Mouse (Mus musculus): ENCODE results near the gene Acad11.
A peak's percentile ranks its signal among the peaks of the same experiment; 100 is the strongest.

The Acad11 gene

DNA sequence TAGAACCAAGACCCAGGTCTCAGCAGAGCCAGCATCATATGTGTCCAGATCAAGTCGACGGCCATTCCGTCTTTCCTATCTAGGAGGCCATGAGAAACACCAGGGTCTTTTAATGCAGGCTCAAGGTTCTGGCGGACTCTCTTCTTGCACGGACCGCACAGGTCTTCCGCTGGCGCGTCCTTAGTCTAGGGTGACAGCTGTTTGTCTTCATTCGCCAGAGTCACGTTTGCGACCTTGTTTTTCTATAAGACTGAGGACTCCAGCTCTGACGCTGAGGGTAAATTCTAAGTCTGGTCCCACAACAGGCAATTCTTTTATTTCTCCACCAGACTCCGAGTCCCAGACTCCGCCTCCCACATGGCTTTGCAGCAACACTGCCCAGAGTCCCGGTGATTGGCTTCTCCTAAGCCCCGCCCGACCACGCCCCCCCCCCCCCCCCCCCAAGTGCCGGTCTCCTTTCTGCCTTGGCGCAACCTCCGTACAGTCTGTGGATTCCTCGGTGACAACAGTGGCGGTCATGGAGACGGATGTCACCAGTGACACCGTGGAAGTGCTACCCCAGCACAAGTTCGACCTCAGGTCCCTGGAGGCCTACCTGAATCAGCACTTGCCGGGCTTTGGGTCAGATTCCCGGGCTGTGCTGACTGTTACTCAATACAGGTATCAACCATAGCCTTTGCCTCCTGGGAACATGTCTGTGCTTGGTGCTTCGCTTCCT lies at the start of gene Acad11:
Gene Acad11, plus strand, starts transcription at position 134 of the 718 bp plus-strand sequence.
- peak; percentile 92 for DNase-seq (ENCODE audit: low read depth, low spot score)

DNA sequence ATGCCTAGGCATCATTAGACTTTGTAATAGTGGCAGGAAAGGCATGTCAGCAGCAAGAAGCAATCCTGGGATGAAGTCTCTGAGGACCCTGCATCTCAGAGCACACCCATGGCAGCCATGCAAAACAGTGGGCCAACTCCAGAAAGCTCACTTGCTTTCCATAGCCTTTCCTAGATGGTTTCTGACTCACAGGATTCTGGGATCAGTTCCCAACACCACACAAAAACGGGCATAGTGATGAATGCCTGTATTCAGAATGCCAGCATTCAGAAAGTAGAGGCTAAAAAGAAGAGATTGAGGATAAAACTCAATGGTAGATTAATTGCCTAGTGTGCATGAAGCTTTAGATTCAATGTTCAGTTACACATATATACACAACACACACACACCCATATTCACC lies 48.7 kb upstream of the Acad11 start:
- no peak for DNase-seq (ENCODE audit: low read depth, low spot score)

DNA sequence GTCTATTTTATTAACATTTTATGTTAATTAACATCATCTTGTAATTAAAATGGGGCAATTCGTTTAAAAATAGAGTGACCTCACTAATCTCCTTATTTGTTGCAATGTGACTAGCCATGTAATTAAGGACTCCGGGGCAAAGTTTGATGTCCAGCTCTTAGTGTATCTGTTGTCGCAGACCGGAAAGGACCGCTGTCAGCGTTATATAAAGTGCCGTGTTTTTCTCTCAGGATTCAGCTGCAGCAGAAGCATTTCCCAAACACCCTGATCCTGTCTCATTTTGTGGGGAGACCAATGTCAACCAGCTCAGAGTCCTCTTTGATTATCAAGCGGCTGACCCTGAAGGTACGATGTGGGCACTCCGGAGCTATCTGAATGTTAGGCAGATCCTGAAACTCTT lies 42.2 kb upstream of the Acad11 start:
- no peak for DNase-seq (ENCODE audit: low read depth, low spot score)

DNA sequence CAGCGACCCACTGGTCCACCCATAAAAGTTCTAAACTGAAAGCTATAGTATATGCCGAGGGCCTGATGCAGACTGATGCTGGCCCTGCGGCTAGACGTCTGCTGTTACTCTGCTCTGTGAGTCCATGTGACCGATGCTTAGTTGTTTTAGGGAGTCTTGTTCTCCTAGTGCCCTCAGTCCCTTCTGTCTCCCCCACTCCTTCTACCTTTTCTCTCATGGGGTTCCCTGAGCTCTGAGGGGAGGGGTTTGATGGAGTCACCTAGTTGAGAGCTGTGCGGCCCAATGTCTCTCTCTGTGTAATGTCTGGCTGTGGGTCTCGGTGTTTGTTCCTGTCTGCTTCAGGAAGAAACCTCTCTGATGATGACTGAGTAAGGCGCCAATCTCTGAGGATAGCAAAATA lies 36.0 kb upstream of the Acad11 start:
- DNase-seq (ENCODE audit: low read depth, low spot score) = no peak

DNA sequence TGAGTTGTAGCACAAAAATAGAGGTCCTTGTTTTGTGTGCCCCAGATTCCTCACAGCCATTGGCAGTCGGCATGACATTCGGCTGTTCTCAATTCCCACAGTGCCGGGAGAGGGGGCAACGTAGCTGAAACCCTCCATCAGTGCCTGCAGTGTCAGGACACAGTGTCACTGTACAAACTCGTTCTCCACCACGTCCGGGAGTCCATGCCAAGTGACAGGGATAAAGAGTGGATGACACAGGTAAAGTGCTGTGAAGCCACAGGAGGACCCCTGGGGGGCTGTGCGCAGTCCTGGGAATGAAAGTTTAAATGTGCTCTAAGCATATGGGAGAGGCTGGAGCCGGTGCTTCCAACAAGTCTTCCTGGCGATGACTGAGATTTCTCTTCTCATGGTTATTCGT lies 33.3 kb upstream of the Acad11 start:
- no peak for DNase-seq (ENCODE audit: low read depth, low spot score)

DNA sequence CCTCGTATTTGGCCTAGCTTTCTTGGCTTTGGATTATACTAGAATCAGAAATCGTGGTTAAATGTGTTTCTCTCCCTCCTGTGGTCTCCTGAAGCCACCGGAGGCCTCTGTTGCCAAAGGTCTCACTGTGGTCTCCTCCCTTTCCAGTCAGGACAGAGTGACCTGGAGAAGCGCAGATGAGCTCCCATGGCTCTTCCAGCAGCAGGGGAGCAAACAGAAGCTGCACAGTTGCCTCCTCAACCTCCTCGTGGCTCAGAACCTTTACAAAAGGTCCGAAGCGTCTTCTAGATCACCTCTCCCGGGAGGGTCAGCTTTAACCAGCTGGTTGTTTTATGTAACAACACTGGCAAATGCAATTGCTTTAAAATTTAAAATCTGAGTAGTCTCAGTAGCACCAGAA lies 28.9 kb upstream of the Acad11 start:
- no peak for DNase-seq (ENCODE audit: low read depth, low spot score)

DNA sequence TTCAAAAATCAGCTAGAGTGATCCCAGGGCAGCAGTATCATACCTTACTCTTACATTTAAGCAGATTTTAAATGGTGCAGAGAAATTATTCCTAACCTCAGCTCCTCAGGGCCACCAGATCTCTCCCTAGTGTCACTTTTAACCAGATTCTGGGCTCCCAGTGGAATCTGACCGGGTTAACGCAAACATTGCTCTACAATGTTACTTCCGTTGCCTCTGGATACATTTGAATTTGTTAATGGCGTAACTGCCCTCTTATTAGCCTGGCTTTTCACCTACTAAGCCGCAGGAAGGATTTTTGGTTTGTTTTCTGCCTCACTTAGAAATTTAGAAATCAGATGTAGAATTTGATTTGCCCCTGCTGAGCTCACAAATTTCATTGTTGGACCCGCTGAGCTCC lies 28.5 kb upstream of the Acad11 start:
- no peak for DNase-seq (ENCODE audit: low read depth, low spot score)

DNA sequence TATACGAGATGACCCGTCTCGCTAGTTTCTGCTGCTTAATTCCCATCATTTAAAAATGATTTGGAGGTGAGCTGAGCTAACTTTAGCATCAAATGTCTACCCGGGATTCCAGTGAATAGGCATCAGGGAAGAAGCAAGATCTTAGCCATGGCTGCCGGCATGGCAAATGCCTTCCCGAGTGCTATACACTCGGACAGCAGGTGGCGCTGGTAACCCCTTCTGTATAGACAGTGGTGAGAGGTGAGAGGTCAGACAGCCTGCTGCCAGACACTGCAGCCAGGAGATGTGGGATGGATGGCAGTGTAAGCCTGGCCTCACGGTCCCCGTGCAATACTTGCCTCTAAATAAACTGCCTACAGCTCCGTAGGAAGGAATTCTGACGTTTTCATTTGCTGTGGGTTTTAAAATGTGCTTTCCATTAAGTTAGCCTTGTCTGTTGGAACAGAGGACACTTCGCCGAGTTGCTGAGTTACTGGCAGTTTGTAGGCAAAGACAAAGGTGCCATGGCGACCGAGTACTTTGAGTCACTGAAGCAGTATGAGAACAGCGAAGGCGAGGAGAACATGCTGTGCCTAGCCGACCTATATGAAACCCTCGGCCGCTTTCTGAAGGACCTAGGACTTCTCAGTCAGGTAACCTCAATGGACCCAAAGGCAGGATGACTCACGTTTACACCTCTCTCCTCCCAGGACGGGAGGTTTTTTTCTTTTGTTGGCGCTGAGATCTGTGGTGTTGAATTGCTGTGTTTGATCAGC lies 27.7 kb upstream of the Acad11 start:
- DNase-seq (ENCODE audit: low read depth, low spot score) = peak; percentile 63

DNA sequence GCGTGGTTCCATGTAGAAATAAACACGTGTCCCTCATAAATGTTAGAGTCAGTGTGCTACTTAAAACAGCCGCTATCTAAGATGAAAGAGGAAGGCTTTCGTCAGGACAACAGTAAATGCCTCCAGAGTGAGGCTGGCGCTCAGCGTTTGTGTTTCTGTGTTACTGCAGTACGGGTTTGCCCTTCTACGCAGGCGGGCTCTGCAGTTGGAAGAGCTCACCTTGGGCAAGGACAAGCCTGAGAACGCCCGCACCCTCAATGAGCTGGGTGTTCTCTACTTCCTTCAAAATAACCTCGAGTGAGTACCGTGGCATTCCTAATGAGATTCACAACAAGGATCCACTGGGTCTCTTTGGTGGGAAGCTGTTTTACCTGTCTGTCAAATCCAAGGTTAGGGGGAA lies 24.9 kb upstream of the Acad11 start:
- no peak for DNase-seq (ENCODE audit: low read depth, low spot score)

DNA sequence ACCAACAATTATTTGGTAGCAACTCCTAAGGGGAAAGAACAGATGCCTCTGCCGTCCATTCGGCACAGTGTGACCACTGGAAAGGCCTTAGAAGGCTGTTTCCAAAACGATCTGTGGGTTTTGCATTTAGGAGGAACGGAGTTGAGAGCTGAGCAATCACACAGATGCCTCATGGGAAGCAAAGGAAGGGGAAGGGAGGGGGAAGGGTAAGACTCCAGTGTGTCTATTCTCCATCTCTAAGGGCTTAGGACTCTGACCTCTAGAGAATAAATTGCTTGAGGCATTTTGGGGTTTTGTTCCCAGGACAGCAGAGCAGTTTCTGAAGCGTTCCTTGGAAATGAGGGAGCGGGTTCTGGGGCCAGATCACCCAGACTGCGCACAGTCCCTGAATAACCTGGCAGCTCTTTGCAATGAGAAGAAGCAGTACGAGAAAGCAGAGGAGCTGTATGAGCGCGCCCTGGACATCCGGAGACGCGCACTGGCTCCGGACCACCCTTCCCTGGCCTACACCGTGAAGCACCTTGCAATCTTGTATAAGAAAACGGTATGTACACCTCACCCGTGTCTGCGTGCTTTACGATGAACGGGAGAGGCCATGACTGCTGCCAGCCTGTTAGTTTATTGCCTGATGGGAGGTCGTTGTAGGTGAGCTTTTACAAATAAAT lies 24.0 kb upstream of the Acad11 start:
- no peak for DNase-seq (ENCODE audit: low read depth, low spot score)

DNA sequence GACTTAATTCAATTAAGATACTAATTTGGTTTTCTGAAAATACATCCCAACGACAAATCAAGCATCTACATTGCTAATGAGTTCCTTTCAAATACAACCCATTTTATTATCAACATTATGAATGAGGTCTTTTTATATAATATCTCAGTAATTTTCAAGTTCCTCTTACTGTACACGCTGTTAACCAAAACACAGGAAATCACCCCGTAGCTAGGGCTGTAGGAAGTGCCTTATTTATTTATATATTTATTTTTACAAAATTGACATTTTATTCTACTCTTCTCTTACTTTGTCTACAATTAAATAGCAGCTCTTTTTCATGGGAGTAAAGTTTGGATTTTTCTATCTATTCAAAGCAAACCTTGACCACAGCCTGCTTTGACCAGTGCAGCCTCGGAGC lies 23.4 kb upstream of the Acad11 start:
- no peak for DNase-seq (ENCODE audit: low read depth, low spot score)

DNA sequence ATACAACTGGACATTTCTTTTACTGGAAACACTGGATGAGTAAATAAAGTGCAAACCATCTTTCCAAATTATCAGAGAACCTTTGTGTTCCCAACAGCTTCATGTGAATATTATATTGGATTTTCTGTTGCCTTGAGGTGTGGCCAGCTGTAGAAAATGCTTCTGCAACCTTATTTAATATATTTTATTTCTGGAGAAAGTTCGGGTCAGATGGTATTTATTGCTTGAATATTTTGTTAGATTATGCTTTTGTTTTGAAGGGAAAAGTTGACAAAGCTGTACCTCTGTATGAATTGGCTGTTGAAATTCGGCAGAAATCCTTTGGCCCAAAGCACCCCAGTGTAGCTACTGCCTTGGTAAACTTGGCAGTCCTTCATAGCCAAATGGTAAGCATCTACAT lies 22.8 kb upstream of the Acad11 start, which contains the start of gene Gm28305:
Gene Gm28305, plus strand, starts transcription at position 301 of the 400 bp plus-strand sequence.
- no peak for DNase-seq (ENCODE audit: low read depth, low spot score)

DNA sequence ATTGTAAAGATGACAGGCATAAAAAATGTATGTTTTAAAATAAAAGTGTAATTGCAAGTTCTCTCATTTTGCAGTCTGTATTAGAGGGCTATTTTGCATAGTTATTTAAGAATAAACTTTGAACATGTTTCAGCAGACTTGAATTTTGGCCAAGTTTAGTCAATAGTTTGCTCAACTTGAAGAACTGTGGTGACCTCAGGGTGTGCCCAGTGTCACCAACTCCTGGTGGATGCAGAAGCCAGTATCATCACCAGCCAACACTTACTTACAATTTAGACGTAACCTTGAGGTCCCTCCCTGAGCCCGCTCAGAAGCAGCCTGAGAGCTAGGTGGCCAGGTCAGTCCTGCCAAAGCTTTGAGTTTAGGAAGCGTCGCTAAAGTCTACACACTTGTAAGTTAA lies 19.5 kb upstream of the Acad11 start:
- DNase-seq (ENCODE audit: low read depth, low spot score) = no peak

DNA sequence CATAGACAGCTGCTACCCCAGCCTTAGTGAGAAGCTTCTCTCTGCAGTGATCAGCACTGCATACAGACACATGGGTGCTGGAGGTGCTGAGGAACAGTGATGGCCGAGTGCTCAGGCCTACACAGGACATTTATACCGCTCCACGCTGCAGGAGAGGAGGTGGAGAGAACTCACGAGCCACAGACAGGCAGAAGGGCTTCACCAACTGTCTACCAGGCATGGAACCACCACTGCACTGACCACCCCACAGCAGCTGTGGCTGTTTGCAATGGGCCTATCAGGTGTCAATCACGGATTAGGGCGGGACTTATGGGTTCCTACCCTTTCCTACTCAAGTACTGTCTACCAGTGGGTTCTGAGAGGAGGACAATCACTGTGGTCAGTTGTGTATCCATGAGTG lies 12.1 kb upstream of the Acad11 start:
- DNase-seq (ENCODE audit: low read depth, low spot score) = no peak

DNA sequence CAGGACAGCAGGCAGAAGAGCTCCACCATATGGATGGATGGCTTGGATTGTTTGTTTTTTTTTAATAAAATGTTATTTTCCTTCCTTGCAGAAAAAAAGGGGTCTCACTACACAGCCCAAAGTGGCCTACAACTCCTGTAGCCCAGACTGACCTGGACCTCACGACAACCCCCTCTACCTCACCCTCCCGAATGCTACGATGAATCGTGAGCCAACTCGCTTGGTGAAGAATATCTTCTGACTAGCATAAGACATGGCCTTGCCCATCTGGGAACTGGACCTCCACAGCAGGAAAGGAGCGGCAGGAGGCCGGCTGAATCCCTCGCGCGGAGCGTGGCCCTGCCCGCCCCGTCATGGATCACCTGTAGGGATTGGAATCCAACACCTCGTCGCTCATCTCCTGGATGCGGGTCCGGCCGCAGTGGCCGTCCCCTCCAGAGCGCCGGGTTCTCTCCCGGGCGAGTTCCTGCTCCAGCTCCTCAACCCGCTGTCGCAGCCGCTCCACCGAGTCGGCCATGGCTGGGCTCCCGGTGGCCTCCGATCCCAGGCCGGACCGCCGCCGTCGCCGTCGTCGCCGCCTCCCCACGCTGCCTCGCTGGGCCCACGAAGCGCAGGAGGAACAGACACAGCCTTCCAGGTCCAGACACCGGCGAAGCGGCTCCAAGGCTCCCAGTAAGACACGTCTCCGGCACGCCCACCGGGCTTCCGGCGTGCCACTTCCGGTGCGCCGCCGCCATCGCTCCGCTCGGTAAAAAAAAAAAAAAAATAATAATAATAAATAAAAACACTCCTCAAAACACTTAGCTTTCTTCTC lies 540 bp upstream of the Acad11 start, which contains the start of gene Uba5:
Gene Uba5, minus strand, starts transcription at position 705 of the 814 bp plus-strand sequence.
- peak; percentile 88 for DNase-seq (ENCODE audit: low read depth, low spot score)

DNA sequence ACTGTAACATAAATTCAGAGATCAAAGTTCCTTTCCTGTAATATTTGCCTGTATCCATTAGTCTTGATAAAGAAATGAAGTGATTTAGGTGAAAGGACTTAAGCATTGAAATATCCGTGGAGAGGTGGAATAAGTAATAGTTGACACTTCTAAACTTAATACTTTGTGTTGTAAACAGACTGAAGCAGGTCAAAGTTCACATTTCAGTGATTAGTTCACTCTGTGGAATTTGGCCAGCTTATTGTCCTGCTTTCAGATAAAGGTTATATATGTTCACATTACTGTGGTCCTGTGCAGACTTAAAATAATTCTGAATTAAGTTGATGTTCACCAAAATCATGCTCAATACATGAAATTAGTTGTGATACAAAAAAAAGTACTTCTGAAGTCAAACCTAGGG lies 1.4 kb downstream of the Acad11 start:
- DNase-seq (ENCODE audit: low read depth, low spot score) = no peak

DNA sequence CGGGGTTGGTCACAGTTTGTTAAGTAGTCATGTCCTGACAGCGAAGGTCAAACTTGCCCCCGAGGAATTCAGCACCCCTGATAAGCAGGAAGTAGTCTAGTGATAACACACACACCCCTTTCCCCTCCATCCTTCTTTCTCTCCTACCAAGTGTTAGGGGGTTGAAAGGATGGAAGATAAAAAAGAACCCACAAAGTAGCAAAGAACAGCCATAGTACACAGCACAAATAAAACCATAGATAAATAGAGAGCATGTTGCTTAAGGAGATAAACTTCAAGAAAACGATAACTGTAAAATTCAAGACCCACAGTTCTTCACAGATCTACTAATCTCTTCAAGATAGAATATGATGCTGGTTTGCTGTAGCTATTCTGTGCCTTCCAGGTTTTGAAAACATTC lies 7.1 kb downstream of the Acad11 start:
- no peak for DNase-seq (ENCODE audit: low read depth, low spot score)

DNA sequence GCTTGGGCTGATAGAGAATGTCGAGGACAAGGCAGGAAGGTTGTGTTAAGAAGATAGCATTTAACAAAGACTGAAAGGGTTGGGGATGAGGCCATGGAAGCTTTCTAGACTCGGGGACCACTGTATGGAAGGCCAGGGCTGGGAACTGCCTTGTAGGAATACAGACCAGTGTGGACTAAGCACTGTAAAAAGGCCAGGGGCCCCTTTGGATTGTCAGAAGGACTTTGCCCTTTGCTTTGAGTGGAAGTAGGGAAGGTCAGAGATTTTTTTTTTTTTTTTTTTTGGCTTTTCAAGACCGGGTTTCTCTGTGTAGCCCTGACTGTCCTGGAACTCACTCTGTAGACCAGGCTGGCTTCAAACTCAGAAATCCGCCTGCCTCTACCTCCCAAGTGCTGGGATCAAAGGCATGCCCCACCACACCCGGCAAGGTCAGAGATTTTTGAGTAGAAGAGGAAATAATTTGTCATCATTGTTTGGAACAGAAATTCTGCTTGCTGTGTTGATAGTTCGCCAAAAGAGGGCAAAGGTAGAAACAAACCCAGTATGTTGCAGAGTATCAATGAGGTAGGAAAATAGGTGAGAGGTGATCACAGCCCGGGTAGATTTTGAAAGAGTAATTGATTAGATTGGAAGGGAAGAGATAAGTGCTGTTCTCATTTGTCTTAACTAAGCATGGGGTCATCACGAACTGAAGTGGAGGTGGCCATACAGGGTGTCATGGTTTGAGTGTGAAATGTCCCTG lies 7.9 kb downstream of the Acad11 start:
- DNase-seq (ENCODE audit: low read depth, low spot score) = no peak

DNA sequence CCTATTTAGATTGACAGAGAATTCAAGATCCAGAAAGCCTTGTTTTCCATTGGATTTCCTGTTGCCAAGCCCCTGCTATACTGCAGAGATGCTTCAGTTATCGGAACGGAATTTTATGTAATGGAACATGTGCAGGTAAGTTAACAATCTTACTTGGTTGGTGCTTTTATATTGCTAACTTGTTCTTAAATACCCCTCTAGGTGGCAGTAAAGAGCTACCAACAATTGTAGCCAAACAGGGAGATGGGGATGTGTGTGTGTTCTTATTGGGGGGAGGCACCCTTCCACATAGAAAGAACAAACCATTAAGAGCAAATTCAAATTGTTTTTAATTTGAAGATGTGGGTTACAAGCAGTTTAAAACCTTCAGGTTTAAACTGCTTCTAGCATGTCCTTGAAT lies 12.6 kb downstream of the Acad11 start:
- peak; percentile 31 for DNase-seq (ENCODE audit: low read depth, low spot score)

DNA sequence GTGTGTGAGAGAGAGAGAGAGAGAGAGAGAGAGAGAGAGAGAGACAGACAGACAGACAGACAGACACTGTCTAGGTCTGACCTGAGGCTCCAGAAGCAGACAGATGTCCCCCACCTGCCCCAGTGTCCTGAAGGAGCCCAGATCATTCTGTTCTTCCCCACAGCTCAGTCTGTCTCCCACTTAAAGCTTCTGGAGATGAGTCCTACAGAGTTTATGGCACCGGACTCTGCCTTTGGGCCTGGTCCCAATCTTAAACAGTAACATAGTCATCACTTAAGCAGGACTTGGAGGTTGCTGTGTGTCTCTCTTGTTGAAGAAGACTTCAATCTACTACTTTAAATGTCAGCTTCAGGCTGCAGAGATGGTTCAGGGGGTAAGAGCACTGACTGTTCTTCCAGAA lies 15.6 kb downstream of the Acad11 start:
- no peak for DNase-seq (ENCODE audit: low read depth, low spot score)

DNA sequence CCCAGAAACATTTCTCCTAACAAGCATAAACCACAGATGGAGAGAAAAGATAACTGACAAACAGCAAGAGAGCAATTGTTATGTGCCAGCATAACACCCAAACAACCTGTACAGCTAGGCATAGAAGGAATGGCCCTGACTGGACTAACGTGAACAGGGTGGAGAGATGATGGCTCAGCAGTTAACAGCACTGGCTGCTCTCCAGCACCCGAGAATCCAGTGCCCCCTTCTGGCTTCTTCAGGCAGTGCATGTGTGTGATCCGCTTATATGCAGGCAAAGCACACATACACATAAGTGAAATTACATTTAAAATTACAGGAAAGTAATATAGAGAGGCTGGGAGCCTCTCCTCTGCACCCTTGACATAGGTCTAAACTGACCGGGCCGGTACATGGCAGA lies 16.2 kb downstream of the Acad11 start:
- DNase-seq (ENCODE audit: low read depth, low spot score) = peak; percentile 38

Measured in CD4-positive helper T cell, adult 2 months (primary cell).